Mouse (Mus musculus) lung, postnatal 0 days (tissue): ENCODE measurements around the gene Mcrip2.

ENCODE experiments used
- CTCF ChIP-seq: IDR thresholded peaks from 2 replicates; pipeline ENCODE4 v1.5.1; 2016; ENCODE audit warnings: antibody characterized with exemption, mild to moderate bottlenecking
- EP300 ChIP-seq: IDR thresholded peaks from 2 replicates; pipeline ENCODE4 v1.6.1; 2016; ENCODE audit warnings: antibody characterized with exemption, mild to moderate bottlenecking, control low read depth

GRCm38 (mm10) chr17:25883824-25884223, 15.3 kb upstream of the Mcrip2 start:
- TF ChIP-seq CTCF (peak; percentile 14), EP300 (no peak)
